Mouse (Mus musculus): ENCODE results near the gene Prodh2.
"Not testable (repeated sequence)": the region's sequence is repeated elsewhere in the genome, so short reads cannot be mapped to it uniquely, and the experiment has no call there.

The Prodh2 gene

GRCm38 (mm10) chr7:30490251-30490956, 3.0 kb upstream of the Prodh2 start:
- in situ Hi-C loops (cut with MboI) = no loop called here

- in situ Hi-C loops (cut with MboI) = no loop called here
Measured at GRCm38 (mm10) chr7:30490957-30491307, 2.5 kb upstream of the Prodh2 start.

GRCm38 (mm10) chr7:30492765-30493164, 657 bp upstream of the Prodh2 start:
- in situ Hi-C loops (cut with MboI) = no loop called here

- in situ Hi-C loops (cut with MboI) = not testable (repeated sequence)
Measured at GRCm38 (mm10) chr7:30495506-30496042, 2.2 kb downstream of the Prodh2 start.

- in situ Hi-C loops (cut with MboI) = not testable (repeated sequence)
Measured at GRCm38 (mm10) chr7:30501159-30501558, 7.7 kb downstream of the Prodh2 start.

- in situ Hi-C loops (cut with MboI) = no loop called here
Measured at GRCm38 (mm10) chr7:30508061-30508460, 14.6 kb downstream of the Prodh2 start.

GRCm38 (mm10) chr7:30515003-30515760, 21.8 kb downstream of the Prodh2 start:
- in situ Hi-C loops (cut with MboI) = no loop called here

- in situ Hi-C loops (cut with MboI) = no loop called here
Measured at GRCm38 (mm10) chr7:30518325-30518724, 24.9 kb downstream of the Prodh2 start.

GRCm38 (mm10) chr7:30520396-30520795, 27.0 kb downstream of the Prodh2 start:
- in situ Hi-C loops (cut with MboI) = no loop called here

GRCm38 (mm10) chr7:30520856-30521255, 27.4 kb downstream of the Prodh2 start:
- in situ Hi-C loops (cut with MboI) = no loop called here

- in situ Hi-C loops (cut with MboI) = no loop called here
Measured at GRCm38 (mm10) chr7:30522871-30523270, 29.4 kb downstream of the Prodh2 start.

GRCm38 (mm10) chr7:30524487-30524886, 31.1 kb downstream of the Prodh2 start:
- in situ Hi-C loops (cut with MboI) = no loop called here

GRCm38 (mm10) chr7:30525954-30526353, 32.5 kb downstream of the Prodh2 start:
- in situ Hi-C loops (cut with MboI) = no loop called here

- in situ Hi-C loops (cut with MboI) = no loop called here
Measured at GRCm38 (mm10) chr7:30526399-30526798, 33.0 kb downstream of the Prodh2 start.

GRCm38 (mm10) chr7:30526981-30527380, 33.6 kb downstream of the Prodh2 start:
- in situ Hi-C loops (cut with MboI) = no loop called here

GRCm38 (mm10) chr7:30531291-30531815, 37.9 kb downstream of the Prodh2 start:
- in situ Hi-C loops (cut with MboI) = no loop called here

GRCm38 (mm10) chr7:30532931-30533330, 39.5 kb downstream of the Prodh2 start:
- in situ Hi-C loops (cut with MboI) = no loop called here

GRCm38 (mm10) chr7:30533941-30534632, 40.7 kb downstream of the Prodh2 start:
- in situ Hi-C loops (cut with MboI) = no loop called here

GRCm38 (mm10) chr7:30534633-30535577, 41.5 kb downstream of the Prodh2 start, which contains the start of gene Arhgap33:
TSS of gene Arhgap33 (minus strand) at chr7:30535060.
- in situ Hi-C loops (cut with MboI) = no loop called here

GRCm38 (mm10) chr7:30540572-30540971, 47.1 kb downstream of the Prodh2 start:
- in situ Hi-C loops (cut with MboI) = no loop called here

- in situ Hi-C loops (cut with MboI) = no loop called here
Measured at GRCm38 (mm10) chr7:30544327-30544726, 50.9 kb downstream of the Prodh2 start.

All from mature B cell (primary cell).